Mouse (Mus musculus) MEL-GATA-1-ER (cell line): ENCODE results near the gene Fndc3c1.

Experiments
- DNase-seq: peaks from one replicate; pipeline ENCODE4 v3.0.0-alpha.2; 2012; ENCODE audit warnings: low read depth; ENCODE audit errors: extremely low read depth

Gene Fndc3c1

GRCm38 (mm10) chrX:106485101-106485651 is at the start of gene Fndc3c1:
TSS of gene Fndc3c1 (minus strand) at chrX:106485401.
- no peak for DNase-seq

GRCm38 (mm10) chrX:106486451-106486850 is 1.2 kb upstream of the Fndc3c1 start:
- no peak for DNase-seq

GRCm38 (mm10) chrX:106485671-106486070 is 470 bp upstream of the Fndc3c1 start:
- no peak for DNase-seq

GRCm38 (mm10) chrX:106479891-106480290 is 5.3 kb downstream of the Fndc3c1 start:
- DNase-seq: peak; percentile 18

GRCm38 (mm10) chrX:106385304-106385703 is 99.9 kb downstream of the Fndc3c1 start:
- no peak for DNase-seq

GRCm38 (mm10) chrX:106380608-106381007 is 104.6 kb downstream of the Fndc3c1 start:
- DNase-seq: no peak
